Mouse (Mus musculus) myocyte (in vitro differentiated cells): ENCODE data around the gene Asb13. TPM values are rescaled to one million over a fixed set of nuclear protein-coding genes. Genes with fewer than 3 reads are reported as not detected.

Experiments
- H3K27me3 ChIP-seq: one replicate; pipeline ENCODE4 v1.6.1; 2011; ENCODE audit not compliant: control insufficient read depth, insufficient read depth, insufficient read length
- H3K36me3 ChIP-seq: one replicate; pipeline ENCODE4 v1.6.1; 2011; ENCODE audit not compliant: control insufficient read depth, insufficient read depth
- H3K4me2 ChIP-seq: one replicate; pipeline ENCODE4 v1.6.1; 2011; ENCODE audit warnings: low read depth, control low read depth
- H3K4me3 ChIP-seq: one replicate; pipeline ENCODE4 v1.5.1; 2011; ENCODE audit warnings: mild to moderate bottlenecking, control low read depth, moderate library complexity
- H3K79me2 ChIP-seq: one replicate; pipeline ENCODE4 v1.6.1; 2011; ENCODE audit not compliant: control insufficient read depth, insufficient read depth
- H3ac ChIP-seq: one replicate; pipeline ENCODE4 v1.6.1; 2011; ENCODE audit not compliant: control insufficient read depth, insufficient read length
- CEBPB ChIP-seq: IDR thresholded peaks from 2 replicates; pipeline ENCODE4 v1.6.1; 2011; ENCODE audit warnings: mild to moderate bottlenecking, moderate library complexity; ENCODE audit not compliant: poor library complexity, insufficient read depth, severe bottlenecking
- E2F4 ChIP-seq: IDR thresholded peaks from one replicate; pipeline ENCODE4 v1.6.1; 2011; ENCODE audit warnings: mild to moderate bottlenecking, control low read depth, moderate library complexity; ENCODE audit not compliant: insufficient read depth
- MAX ChIP-seq: IDR thresholded peaks from one replicate; pipeline ENCODE4 v1.6.1; 2011; ENCODE audit warnings: low read depth, mild to moderate bottlenecking, control low read depth
- MYOD1 ChIP-seq, 3 experiments: IDR thresholded peaks; one replicate each; pipeline ENCODE4 v1.6.1; 2011; ENCODE audit warnings: control low read depth in 2 of 3, low read depth in 2 of 3, mild to moderate bottlenecking in 2 of 3, moderate library complexity in 1 of 3; ENCODE audit not compliant: insufficient read length in 2 of 3, control insufficient read depth in 1 of 3
- MYOG ChIP-seq, 3 experiments: IDR thresholded peaks; one replicate each; pipeline ENCODE4 v1.6.1; 2011; ENCODE audit warnings: control low read depth in 2 of 3, low read depth in 2 of 3, mild to moderate bottlenecking in 2 of 3; ENCODE audit not compliant: insufficient read length in 2 of 3, control insufficient read depth in 1 of 3, insufficient read depth in 1 of 3
- POLR2A ChIP-seq: IDR thresholded peaks from one replicate; pipeline ENCODE4 v1.6.1; 2011; ENCODE audit warnings: low read depth, mild to moderate bottlenecking, control low read depth, moderate library complexity; ENCODE audit not compliant: insufficient read length
- POLR2AphosphoS2 ChIP-seq: IDR thresholded peaks from one replicate; pipeline ENCODE4 v1.6.1; 2011; ENCODE audit warnings: low read depth, control low read depth; ENCODE audit not compliant: insufficient read length
- REST ChIP-seq: IDR thresholded peaks from one replicate; pipeline ENCODE4 v1.6.1; 2011; ENCODE audit warnings: mild to moderate bottlenecking, control low read depth, moderate library complexity; ENCODE audit not compliant: insufficient read depth, insufficient read length
- SRF ChIP-seq: IDR thresholded peaks from one replicate; pipeline ENCODE4 v1.6.1; 2011; ENCODE audit warnings: low read depth; ENCODE audit not compliant: control insufficient read depth, insufficient read length
- TCF12 ChIP-seq: IDR thresholded peaks from one replicate; pipeline ENCODE4 v1.6.1; 2011; ENCODE audit warnings: mild to moderate bottlenecking, control low read depth; ENCODE audit not compliant: poor library complexity, insufficient read depth, severe bottlenecking
- TCF3 ChIP-seq: IDR thresholded peaks from one replicate; pipeline ENCODE4 v1.6.1; 2011; ENCODE audit warnings: low read depth, control low read depth; ENCODE audit not compliant: insufficient read length
- USF1 ChIP-seq: IDR thresholded peaks from one replicate; pipeline ENCODE4 v1.6.1; 2011; ENCODE audit warnings: low read depth, mild to moderate bottlenecking, control low read depth, moderate library complexity
- polyA plus RNA-seq: library from polyadenylated mRNA; unstranded; fragments of >200 nt; fragmentation: generic; extraction: Trizol; gene quantifications from one replicate; pipeline ENCODE4 v1.2.1, GENCODE M21; 2012; ENCODE audit warnings: missing spikeins

Gene Asb13
- polyA plus RNA-seq, 1 experiment = 0.97 TPM

- TF ChIP-seq E2F4 (no peak), TCF3 (peak; percentile 78), MAX (no peak), CEBPB (no peak), POLR2A (no peak), POLR2AphosphoS2 (no peak), MYOD1 (IDR thresholded peaks at IDR 0.05; ENCODE audit: control insufficient read depth in 1 of 3, insufficient read length in 2 of 3, low read depth in 2 of 3) (peak; percentile 19 to 95 (median 95)), USF1 (no peak), TCF12 (peak; percentile 66), SRF (no peak), MYOG (IDR thresholded peaks at IDR 0.05; ENCODE audit: control insufficient read depth in 1 of 3, insufficient read depth in 1 of 3, insufficient read length in 2 of 3, low read depth in 2 of 3) (peak in 2 of 3 experiments; percentile 71 to 82), REST (no peak)
- Histone ChIP-seq H3ac (no peak overlapping the region), H3K27me3 (no peaks in the 10 kb centered on the region), H3K4me3 (no peak overlapping the region), H3K4me2 (peak overlapping the region; percentile 43), H3K36me3 (no peaks in the 10 kb centered on the region), H3K79me2 (no peaks in the 10 kb centered on the region)
Measured at GRCm38 (mm10) chr13:3670039-3670438, 36.2 kb downstream of the Asb13 start.

- H3ac ChIP-seq = no peak overlapping the region
- H3K79me2 ChIP-seq = no peaks in the 10 kb centered on the region
- H3K4me2 ChIP-seq = no peak overlapping the region
- H3K27me3 ChIP-seq = no peaks in the 10 kb centered on the region
- TF ChIP-seq MAX (no peak), TCF12 (no peak), USF1 (no peak), POLR2AphosphoS2 (no peak), POLR2A (no peak), TCF3 (no peak), MYOD1 (IDR thresholded peaks at IDR 0.05; ENCODE audit: control insufficient read depth in 1 of 3, insufficient read length in 2 of 3, low read depth in 2 of 3) (no peak), CEBPB (no peak), REST (no peak), MYOG (IDR thresholded peaks at IDR 0.05; ENCODE audit: control insufficient read depth in 1 of 3, insufficient read depth in 1 of 3, insufficient read length in 2 of 3, low read depth in 2 of 3) (no peak), SRF (no peak), E2F4 (no peak)
- no peaks in the 10 kb centered on the region for H3K36me3 ChIP-seq
- no peak overlapping the region for H3K4me3 ChIP-seq
Measured at GRCm38 (mm10) chr13:3673151-3673550, 39.3 kb downstream of the Asb13 start.

- no peak overlapping the region for H3K4me3 ChIP-seq
- no peaks in the 10 kb centered on the region for H3K79me2 ChIP-seq
- no peaks in the 10 kb centered on the region for H3K36me3 ChIP-seq
- no peaks in the 10 kb centered on the region for H3K27me3 ChIP-seq
- TF ChIP-seq SRF (no peak), E2F4 (no peak), MYOD1 (IDR thresholded peaks at IDR 0.05; ENCODE audit: control insufficient read depth in 1 of 3, insufficient read length in 2 of 3, low read depth in 2 of 3) (no peak), TCF3 (no peak)
- H3ac ChIP-seq = no peak overlapping the region
- no peak overlapping the region for H3K4me2 ChIP-seq
Measured at GRCm38 (mm10) chr13:3673622-3674021, 39.8 kb downstream of the Asb13 start.

- no peak overlapping the region for H3K4me3 ChIP-seq
- H3K36me3 ChIP-seq = no peaks in the 10 kb centered on the region
- TF ChIP-seq TCF12 (no peak), MYOG (IDR thresholded peaks at IDR 0.05; ENCODE audit: control insufficient read depth in 1 of 3, insufficient read depth in 1 of 3, insufficient read length in 2 of 3, low read depth in 2 of 3) (no peak), USF1 (no peak), MAX (no peak), MYOD1 (IDR thresholded peaks at IDR 0.05; ENCODE audit: control insufficient read depth in 1 of 3, insufficient read length in 2 of 3, low read depth in 2 of 3) (no peak), SRF (no peak), POLR2AphosphoS2 (no peak), CEBPB (no peak), E2F4 (no peak), TCF3 (no peak), REST (no peak), POLR2A (no peak)
- H3K79me2 ChIP-seq = no peaks in the 10 kb centered on the region
- H3K27me3 ChIP-seq = no peaks in the 10 kb centered on the region
- H3ac ChIP-seq = no peak overlapping the region
- H3K4me2 ChIP-seq = no peak overlapping the region
Measured at GRCm38 (mm10) chr13:3675855-3676254, 42.0 kb downstream of the Asb13 start.

- Histone ChIP-seq H3K4me3 (no peak overlapping the region), H3K27me3 (no peaks in the 10 kb centered on the region), H3ac (no peak overlapping the region), H3K4me2 (peak overlapping the region; percentile 20), H3K79me2 (no peaks in the 10 kb centered on the region), H3K36me3 (no peaks in the 10 kb centered on the region)
- TF ChIP-seq MAX = no peak
- TF ChIP-seq MYOD1 (IDR thresholded peaks at IDR 0.05; ENCODE audit: control insufficient read depth in 1 of 3, insufficient read length in 2 of 3, low read depth in 2 of 3) = peak in 2 of 3 experiments; percentile 35 to 50
Measured at GRCm38 (mm10) chr13:3679098-3679497, 45.3 kb downstream of the Asb13 start.
